Mouse (Mus musculus) hindbrain, embryonic 15.5 days (tissue): ENCODE measurements around the gene Adgrv1. TPM values are rescaled to one million over a fixed set of nuclear protein-coding genes. Genes with fewer than 3 reads are reported as not detected.
"Not testable (repeated sequence)": the region's sequence is repeated elsewhere in the genome, so short reads cannot be mapped to it uniquely, and the experiment has no call there.

Experiments
- ATAC-seq: fragments of 200-750 bp; cut with Nextera tagmentation; 2 replicates; pipeline ENCODE4 v1.8.0; 2017; ENCODE audit warnings: low read depth, moderate number of reproducible peaks, moderate TSS enrichment; ENCODE audit not compliant: low FRiP score
- H3K27ac ChIP-seq: fragments of 300-500 bp; sonication (generic); replicated peaks from 2 replicates; pipeline ENCODE4 v1.5.1; 2015; ENCODE audit warnings: mild to moderate bottlenecking, inconsistent platforms
- H3K27me3 ChIP-seq: fragments of 300-500 bp; sonication (generic); 2 replicates; pipeline ENCODE4 v1.6.1; 2015; ENCODE audit warnings: control low read depth, inconsistent platforms
- H3K36me3 ChIP-seq: fragments of 300-500 bp; sonication (generic); 2 replicates; pipeline ENCODE4 v1.6.1; 2015; ENCODE audit warnings: control low read depth, inconsistent platforms
- H3K4me1 ChIP-seq: fragments of 300-500 bp; sonication (generic); replicated peaks from 2 replicates; pipeline ENCODE4 v1.6.1; 2015; ENCODE audit warnings: control low read depth, inconsistent platforms
- H3K4me2 ChIP-seq: fragments of 300-500 bp; sonication (generic); 2 replicates; pipeline ENCODE4 v1.6.1; 2015; ENCODE audit warnings: moderate library complexity, mild to moderate bottlenecking, inconsistent platforms
- H3K4me3 ChIP-seq: fragments of 300-500 bp; sonication (generic); 2 replicates; pipeline ENCODE4 v1.5.1; 2015; ENCODE audit warnings: mild to moderate bottlenecking, inconsistent platforms
- H3K9ac ChIP-seq: fragments of 300-500 bp; sonication (generic); 2 replicates; pipeline ENCODE4 v1.6.1; 2015; ENCODE audit warnings: inconsistent platforms
- H3K9me3 ChIP-seq: fragments of 300-500 bp; sonication (generic); 2 replicates; pipeline ENCODE4 v1.6.1; 2016; ENCODE audit warnings: control low read depth, inconsistent platforms
- WGBS: fragments of 180-500 bp; shearing (Covaris S2); methylation state at CpG from one replicate; pipeline ENCODE4 v1.1.7; 2015; 5-methylcytosine and 5-hydroxymethylcytosine counted together
- polyA plus RNA-seq: library from polyadenylated mRNA; unstranded; fragments of >200 nt; fragmentation: Nextera tagmentation; extraction: Ambion mirVana; gene quantifications from 2 replicates; pipeline ENCODE4 v1.2.1, GENCODE M21; 2015

The Adgrv1 gene
- 10.6 and 13.8 TPM in 2 replicates for polyA plus RNA-seq

DNA sequence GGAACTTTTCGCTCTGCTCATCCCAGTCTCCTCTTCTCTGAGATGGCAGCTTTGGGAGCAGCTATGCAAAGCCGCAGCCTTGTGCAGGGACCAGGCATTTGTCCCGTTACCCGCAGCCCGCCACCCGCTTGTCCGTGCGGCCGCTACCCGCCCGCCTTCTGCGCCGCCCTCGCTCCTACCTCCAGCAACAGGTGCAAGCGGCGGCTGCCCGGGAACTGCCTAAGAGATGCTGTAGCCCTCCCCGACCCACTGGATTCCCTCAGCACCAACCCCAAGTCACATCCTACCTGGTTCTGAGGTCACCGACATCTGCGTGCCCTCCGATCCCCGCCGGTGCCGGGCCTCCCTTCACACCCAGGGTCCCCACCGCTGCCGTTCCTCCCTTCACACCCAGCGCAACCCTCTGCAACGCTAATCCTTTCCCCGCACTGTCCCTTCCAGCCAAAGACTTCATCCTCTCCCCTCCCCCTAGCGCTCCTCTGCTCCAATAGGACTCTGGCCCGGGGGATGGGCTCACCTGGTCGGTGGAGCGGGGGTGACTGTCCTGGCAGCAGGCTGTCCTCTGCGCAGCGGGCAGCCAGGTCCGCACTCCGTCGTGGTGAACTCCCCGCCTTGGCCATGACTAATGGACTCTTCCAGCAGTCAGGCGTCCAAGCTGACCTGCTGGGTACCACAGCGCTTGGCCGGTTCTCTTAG, at the start of gene Adgrv1:
Adgrv1 (minus strand) TSS at position 435 of the 696 bp plus-strand sequence.
- Histone ChIP-seq H3K9ac (peak within 1 kb of the TSS; percentile 47), H3K4me1 (peaks cover 9% of the 10 kb centered on the region), H3K36me3 (no peaks in the 10 kb centered on the region), H3K4me2 (peak within 1 kb of the TSS; percentile 98), H3K4me3 (peak within 1 kb of the TSS; percentile 71), H3K9me3 (no peaks in the 10 kb centered on the region), H3K27ac (peak within 1 kb of the TSS; percentile 29; the same call in 1 of the 2 replicates), H3K27me3 (peaks cover 6% of the 10 kb centered on the region; the same call in 1 of the 2 replicates)
- peak; percentile 99 for ATAC-seq
- WGBS = under 1% methylated on average over 42 of the region's 42 CpGs

DNA sequence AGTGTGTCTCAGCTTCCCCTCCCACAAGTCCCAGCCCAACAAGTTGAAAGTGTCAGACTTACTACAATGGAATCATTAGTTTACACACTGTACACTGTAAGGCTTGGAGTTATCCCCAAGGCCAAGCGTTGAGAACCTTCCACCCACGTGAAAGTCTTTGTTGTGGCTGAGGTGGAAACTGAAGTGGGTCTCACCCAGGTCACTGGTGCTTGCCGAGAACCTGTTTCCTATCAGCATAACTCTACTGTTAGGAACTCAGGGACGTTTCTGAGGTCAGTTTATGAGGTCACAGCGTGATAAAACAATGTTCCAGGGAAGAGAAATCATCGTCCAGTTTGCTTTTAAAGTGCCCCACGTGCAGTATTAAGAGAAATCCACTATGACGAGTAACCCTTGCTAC, 42.4 kb upstream of the Adgrv1 start:
- Histone ChIP-seq H3K36me3 (peaks cover 23% of the 10 kb centered on the region), H3K4me3 (no peak overlapping the region), H3K9ac (no peak overlapping the region), H3K4me1 (no peaks in the 10 kb centered on the region), H3K4me2 (no peak overlapping the region), H3K9me3 (no peaks in the 10 kb centered on the region), H3K27ac (no peak overlapping the region), H3K27me3 (no peaks in the 10 kb centered on the region)
- WGBS = 89% methylated on average over 8 of the region's 8 CpGs
- ATAC-seq = no peak

DNA sequence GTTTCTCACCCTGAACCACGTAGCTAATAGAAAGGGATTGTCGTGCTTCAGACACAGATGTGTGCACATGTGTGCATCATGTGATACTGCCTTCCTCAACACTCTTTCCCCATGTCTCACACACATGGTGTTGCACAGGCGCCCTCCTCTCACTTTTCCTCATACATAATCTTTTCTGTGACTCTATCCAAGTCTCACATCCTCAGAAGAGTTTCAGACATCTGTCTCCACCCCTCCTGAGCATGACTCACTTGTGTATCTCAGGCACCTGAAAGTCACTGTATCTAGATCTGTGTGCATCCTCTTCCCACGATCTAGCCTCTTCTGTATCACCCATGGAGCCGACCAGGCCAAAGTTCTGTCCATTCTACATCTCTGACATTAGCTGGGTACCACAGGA, 34.8 kb upstream of the Adgrv1 start:
- Histone ChIP-seq H3K9me3 (no peaks in the 10 kb centered on the region), H3K9ac (no peak overlapping the region), H3K36me3 (peaks cover 43% of the 10 kb centered on the region), H3K27ac (no peak overlapping the region), H3K27me3 (no peaks in the 10 kb centered on the region), H3K4me1 (no peaks in the 10 kb centered on the region), H3K4me2 (no peak overlapping the region), H3K4me3 (no peak overlapping the region)
- no peak for ATAC-seq
- 94% methylated on average over 5 of the region's 5 CpGs for WGBS

GRCm38 (mm10) chr13:81664331-81664698, 31.4 kb upstream of the Adgrv1 start:
- Histone ChIP-seq H3K9ac (no peak overlapping the region), H3K4me1 (peaks cover 4% of the 10 kb centered on the region), H3K27me3 (no peaks in the 10 kb centered on the region), H3K4me2 (no peak overlapping the region), H3K27ac (no peak overlapping the region), H3K36me3 (peaks cover 37% of the 10 kb centered on the region), H3K4me3 (no peak overlapping the region), H3K9me3 (no peaks in the 10 kb centered on the region)
- WGBS = 89% methylated on average over 5 of the region's 5 CpGs
- no peak for ATAC-seq

DNA sequence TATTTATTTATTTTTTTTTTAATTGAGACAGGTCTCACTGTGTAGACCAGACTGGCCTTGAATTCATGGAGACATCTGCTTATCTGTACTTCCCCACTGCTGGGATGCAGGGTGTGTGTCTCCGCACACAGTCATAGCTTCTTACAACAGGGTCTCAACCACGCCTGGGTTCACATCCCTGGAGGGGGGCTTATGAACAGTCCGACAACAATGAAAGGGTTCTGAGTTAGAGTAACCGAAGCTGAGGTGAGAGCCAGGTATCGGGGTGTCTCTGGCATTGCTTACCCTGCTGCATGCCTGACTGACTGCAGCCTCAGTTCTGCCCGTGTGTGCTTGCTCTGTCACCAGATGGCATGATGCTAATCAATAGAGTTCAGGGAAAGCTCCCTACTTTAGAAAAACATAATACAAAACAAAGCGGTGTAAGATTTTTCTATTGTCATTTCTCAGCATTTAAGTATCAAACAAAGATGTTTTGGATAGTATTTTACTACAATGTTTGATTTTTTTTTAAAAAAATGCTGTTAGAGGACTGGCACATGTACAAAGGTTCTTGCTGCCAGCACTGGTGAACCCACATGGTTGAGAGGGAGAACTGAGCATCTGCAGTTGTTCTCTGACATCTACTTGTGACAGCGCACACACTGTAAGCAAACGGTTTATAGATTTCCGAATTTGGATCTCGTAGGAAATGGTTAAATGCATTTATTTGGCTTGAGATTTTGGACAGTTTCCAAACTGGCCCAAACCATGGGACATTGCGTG, 30.8 kb upstream of the Adgrv1 start:
- peaks cover 10% of the 10 kb centered on the region for H3K4me1 ChIP-seq
- no peak overlapping the region for H3K9ac ChIP-seq
- H3K27ac ChIP-seq = no peak overlapping the region
- H3K4me2 ChIP-seq = no peak overlapping the region
- peak; percentile 48 for ATAC-seq
- H3K4me3 ChIP-seq = no peak overlapping the region
- H3K27me3 ChIP-seq = no peaks in the 10 kb centered on the region
- no peaks in the 10 kb centered on the region for H3K9me3 ChIP-seq
- peaks cover 32% of the 10 kb centered on the region for H3K36me3 ChIP-seq
- WGBS = 81% methylated on average over 12 of the region's 12 CpGs

- Histone ChIP-seq H3K9ac (peak overlapping the region; percentile 80), H3K27me3 (no peaks in the 10 kb centered on the region), H3K4me3 (peak overlapping the region; percentile 73), H3K27ac (peak overlapping the region; percentile 90), H3K4me1 (peaks cover 23% of the 10 kb centered on the region), H3K36me3 (no peaks in the 10 kb centered on the region), H3K9me3 (no peaks in the 10 kb centered on the region), H3K4me2 (peak overlapping the region; percentile 68)
- no peak; the same call in 1 of the 2 replicates for ATAC-seq
- 5% methylated on average over 21 of the region's 21 CpGs for WGBS
Observed at GRCm38 (mm10) chr13:81658053-81658752, 25.2 kb upstream of the Adgrv1 start.

- under 1% methylated on average over 65 of the region's 73 CpGs for WGBS
- ATAC-seq = peak; percentile 100
- H3K4me2 ChIP-seq = peak within 1 kb of the TSS; percentile 68
Observed at GRCm38 (mm10) chr13:81657351-81658052, 24.5 kb upstream of the Adgrv1 start, which contains the start of gene Lysmd3. Gene Lysmd3 (plus strand): TSS chr13:81657663.

DNA sequence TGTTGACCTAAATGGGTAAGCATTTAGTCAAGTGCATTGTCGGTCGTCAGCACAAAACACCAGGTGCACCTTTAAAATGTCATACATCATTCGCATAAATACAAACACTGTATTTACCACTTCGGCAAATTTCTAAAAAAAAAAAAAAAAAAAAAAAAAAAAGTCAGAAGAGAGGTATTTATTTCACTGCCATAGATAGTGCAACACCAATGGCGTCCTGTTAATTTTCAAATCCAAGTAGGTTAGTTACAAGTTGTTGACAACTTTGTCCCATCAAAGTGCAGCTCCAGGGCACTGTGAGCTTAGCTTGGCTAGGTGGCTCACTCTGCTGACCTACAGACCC, 24.0 kb upstream of the Adgrv1 start:
- Histone ChIP-seq H3K4me2 (peak overlapping the region; percentile 68), H3K27me3 (no peaks in the 10 kb centered on the region), H3K4me1 (peaks cover 23% of the 10 kb centered on the region), H3K27ac (peak overlapping the region; percentile 90), H3K4me3 (peak overlapping the region; percentile 73), H3K36me3 (no peaks in the 10 kb centered on the region), H3K9ac (peak overlapping the region; percentile 80), H3K9me3 (no peaks in the 10 kb centered on the region)
- 8% methylated on average over 5 of the region's 5 CpGs for WGBS
- ATAC-seq = no peak

More at GRCm38 (mm10) chr13:81657351-81658052, 24.5 kb upstream of the Adgrv1 start, which contains the start of gene Lysmd3:
- no peaks in the 10 kb centered on the region for H3K27me3 ChIP-seq
- peaks cover 23% of the 10 kb centered on the region for H3K4me1 ChIP-seq
- no peaks in the 10 kb centered on the region for H3K36me3 ChIP-seq
- H3K4me3 ChIP-seq = peak within 1 kb of the TSS; percentile 73
- H3K9me3 ChIP-seq = no peaks in the 10 kb centered on the region
- H3K27ac ChIP-seq = peak within 1 kb of the TSS; percentile 90
- H3K9ac ChIP-seq = peak within 1 kb of the TSS; percentile 80

DNA sequence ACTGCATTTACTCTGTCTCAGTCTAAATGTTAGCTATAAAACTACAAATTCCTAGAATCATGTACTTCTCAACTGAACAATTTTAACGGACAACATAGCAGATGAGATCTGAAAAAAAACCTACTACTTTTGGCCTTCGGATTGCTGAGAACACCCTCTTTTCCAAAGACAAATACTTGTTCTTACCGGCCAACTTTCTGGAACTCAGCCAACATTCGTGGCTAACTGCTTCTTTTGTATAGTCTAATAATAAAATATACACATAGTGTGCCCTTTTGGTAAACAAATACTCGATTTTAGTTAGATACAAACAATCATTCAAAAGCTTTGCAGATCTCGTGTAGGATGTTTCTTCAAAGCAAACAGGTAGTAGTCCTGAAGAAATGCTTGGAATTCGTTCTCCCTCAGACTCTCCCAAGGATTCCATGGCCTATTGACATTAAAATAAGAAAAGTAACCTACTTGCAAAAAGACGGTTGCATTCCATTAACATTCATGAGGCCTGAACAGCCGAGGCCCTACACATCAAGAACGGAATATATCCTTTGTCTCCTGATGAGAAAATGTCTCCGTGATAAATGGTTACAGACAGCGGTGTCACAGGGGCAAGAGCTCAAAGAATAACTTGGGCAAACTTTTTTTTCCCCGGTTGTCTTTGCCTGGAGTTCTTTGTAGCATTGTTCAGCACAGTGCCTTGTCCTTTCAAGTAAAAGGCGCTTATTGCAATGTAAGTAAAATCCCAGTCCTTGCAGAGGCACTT, 23.3 kb upstream of the Adgrv1 start:
- H3K9ac ChIP-seq = no peak overlapping the region
- H3K4me3 ChIP-seq = peak overlapping the region; percentile 73
- 5% methylated on average over 14 of the region's 14 CpGs for WGBS
- H3K27ac ChIP-seq = peak overlapping the region; percentile 90; the same call in 1 of the 2 replicates
- ATAC-seq = no peak
- H3K4me2 ChIP-seq = peak overlapping the region; percentile 68
- H3K36me3 ChIP-seq = no peaks in the 10 kb centered on the region
- no peaks in the 10 kb centered on the region for H3K9me3 ChIP-seq
- no peaks in the 10 kb centered on the region for H3K27me3 ChIP-seq
- H3K4me1 ChIP-seq = peaks cover 23% of the 10 kb centered on the region

- not testable (repeated sequence) for H3K9me3 ChIP-seq, H3K4me1 ChIP-seq, H3K27ac ChIP-seq, H3K9ac ChIP-seq, H3K27me3 ChIP-seq, H3K4me3 ChIP-seq, ATAC-seq, H3K36me3 ChIP-seq, H3K4me2 ChIP-seq
- 80% methylated on average over 5 of the region's 6 CpGs for WGBS
Observed at GRCm38 (mm10) chr13:81650382-81650781, 17.4 kb upstream of the Adgrv1 start.

DNA sequence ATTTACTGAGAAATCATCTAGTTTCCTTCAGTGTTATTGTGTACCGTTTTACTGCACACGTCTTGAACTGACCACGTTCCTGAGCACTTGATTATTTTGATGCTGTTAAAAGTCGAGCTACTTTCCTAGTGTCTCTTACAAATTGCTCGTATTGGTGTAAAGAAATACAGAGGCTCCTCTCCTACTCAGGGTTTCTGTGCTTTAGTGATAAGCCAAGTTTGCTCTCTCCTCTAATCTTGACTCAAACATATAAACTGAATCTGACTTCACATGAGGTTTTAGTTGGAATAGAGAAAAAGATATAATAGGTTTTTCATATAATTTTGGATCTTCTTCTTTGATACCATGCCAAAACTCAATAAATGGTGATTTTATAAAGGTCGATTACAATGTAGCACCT, 13.4 kb upstream of the Adgrv1 start:
- ATAC-seq = no peak
- no peaks in the 10 kb centered on the region for H3K4me1 ChIP-seq
- H3K4me2 ChIP-seq = no peak overlapping the region
- H3K9ac ChIP-seq = no peak overlapping the region
- no peaks in the 10 kb centered on the region for H3K36me3 ChIP-seq
- WGBS = 88% methylated on average over 6 of the region's 6 CpGs
- H3K27me3 ChIP-seq = no peaks in the 10 kb centered on the region
- no peak overlapping the region for H3K4me3 ChIP-seq
- H3K27ac ChIP-seq = no peak overlapping the region
- H3K9me3 ChIP-seq = no peaks in the 10 kb centered on the region
